Mouse (Mus musculus) retina, postnatal 1 day (tissue): ENCODE measurements around the gene Coro6.

ENCODE experiments used
- DNase-seq: peaks from one replicate; pipeline ENCODE4 v3.0.0-alpha.2; 2012

Coro6 gene

GRCm38 (mm10) chr11:77462283-77463100, at the start of gene Coro6:
Coro6 (plus strand) TSS chr11:77462411.
- peak; percentile 74 for DNase-seq

- DNase-seq = no peak
Observed at GRCm38 (mm10) chr11:77414141-77414839, 47.9 kb upstream of the Coro6 start.

GRCm38 (mm10) chr11:77416212-77417000, 45.8 kb upstream of the Coro6 start:
- DNase-seq = peak; percentile 9

GRCm38 (mm10) chr11:77418021-77418420, 44.2 kb upstream of the Coro6 start:
- DNase-seq = no peak

- no peak for DNase-seq
Observed at GRCm38 (mm10) chr11:77423175-77423859, 38.9 kb upstream of the Coro6 start.

- no peak for DNase-seq
Observed at GRCm38 (mm10) chr11:77428446-77428845, 33.8 kb upstream of the Coro6 start.

GRCm38 (mm10) chr11:77437026-77437425, 25.2 kb upstream of the Coro6 start:
- no peak for DNase-seq

- no peak for DNase-seq
Observed at GRCm38 (mm10) chr11:77440081-77440480, 22.1 kb upstream of the Coro6 start.

GRCm38 (mm10) chr11:77441020-77441419, 21.2 kb upstream of the Coro6 start:
- DNase-seq = no peak

- no peak for DNase-seq
Observed at GRCm38 (mm10) chr11:77442186-77443170, 19.7 kb upstream of the Coro6 start.

GRCm38 (mm10) chr11:77444939-77445338, 17.3 kb upstream of the Coro6 start:
- DNase-seq = no peak

GRCm38 (mm10) chr11:77446628-77447041, 15.6 kb upstream of the Coro6 start:
- peak; percentile 77 for DNase-seq

GRCm38 (mm10) chr11:77449224-77449623, 13.0 kb upstream of the Coro6 start:
- DNase-seq = no peak

- DNase-seq = no peak
Observed at GRCm38 (mm10) chr11:77451670-77452069, 10.5 kb upstream of the Coro6 start.

- DNase-seq = no peak
Observed at GRCm38 (mm10) chr11:77453388-77453787, 8.8 kb upstream of the Coro6 start.

GRCm38 (mm10) chr11:77455770-77456510, 6.3 kb upstream of the Coro6 start:
- DNase-seq = no peak

- DNase-seq = no peak
Observed at GRCm38 (mm10) chr11:77456866-77457265, 5.3 kb upstream of the Coro6 start.

- DNase-seq = no peak
Observed at GRCm38 (mm10) chr11:77461856-77462255, 355 bp upstream of the Coro6 start.

GRCm38 (mm10) chr11:77463101-77463445, 862 bp downstream of the Coro6 start:
- DNase-seq = no peak

GRCm38 (mm10) chr11:77463786-77464185, 1.6 kb downstream of the Coro6 start:
- DNase-seq = no peak

GRCm38 (mm10) chr11:77464684-77465083, 2.5 kb downstream of the Coro6 start:
- DNase-seq = no peak
